Mouse (Mus musculus): ENCODE measurements around the gene Itga1.
A peak's percentile ranks its signal among the peaks of the same experiment; 100 is the strongest.

The Itga1 gene

GRCm38 (mm10) chr13:114983116-114983515, 118.6 kb downstream of the Itga1 start:
- no peaks in the 10 kb centered on the region for H3K4me1 ChIP-seq (replicated peaks; ENCODE audit: low read depth, low read length)
- H3K9me3 ChIP-seq (ENCODE audit: low read length) = no peaks in the 10 kb centered on the region
- H3K36me3 ChIP-seq (ENCODE audit: insufficient read depth, low read length) = no peaks in the 10 kb centered on the region
- H3K27me3 ChIP-seq (ENCODE audit: insufficient read depth, low read length) = no peaks in the 10 kb centered on the region
- no peak overlapping the region for H3K4me3 ChIP-seq (replicated peaks; ENCODE audit: low read length)
- TF ChIP-seq NANOG (IDR thresholded peaks at IDR 0.05; ENCODE audit: borderline replicate concordance, low read length) (no peak), CTCF (conservative IDR thresholded peaks at IDR 0.05; ENCODE audit: low read length) (no peak), POU5F1 (IDR thresholded peaks at IDR 0.05; ENCODE audit: borderline replicate concordance, low read length) (no peak)

- no peak overlapping the region for H3K4me3 ChIP-seq (replicated peaks; ENCODE audit: low read length)
- TF ChIP-seq POU5F1 (IDR thresholded peaks at IDR 0.05; ENCODE audit: borderline replicate concordance, low read length) (no peak), CTCF (conservative IDR thresholded peaks at IDR 0.05; ENCODE audit: low read length) (peak; percentile 34), NANOG (IDR thresholded peaks at IDR 0.05; ENCODE audit: borderline replicate concordance, low read length) (no peak)
- no peaks in the 10 kb centered on the region for H3K36me3 ChIP-seq (ENCODE audit: insufficient read depth, low read length)
Observed at GRCm38 (mm10) chr13:114980831-114981419, 120.8 kb downstream of the Itga1 start.

GRCm38 (mm10) chr13:114974484-114975042, 127.2 kb downstream of the Itga1 start:
- H3K4me3 ChIP-seq (replicated peaks; ENCODE audit: low read length) = no peak overlapping the region
- TF ChIP-seq POU5F1 (IDR thresholded peaks at IDR 0.05; ENCODE audit: borderline replicate concordance, low read length) (no peak), NANOG (IDR thresholded peaks at IDR 0.05; ENCODE audit: borderline replicate concordance, low read length) (no peak)

More at GRCm38 (mm10) chr13:114980831-114981419, 120.8 kb downstream of the Itga1 start:
- no peaks in the 10 kb centered on the region for H3K9me3 ChIP-seq (ENCODE audit: low read length)
- H3K4me1 ChIP-seq (replicated peaks; ENCODE audit: low read depth, low read length) = no peaks in the 10 kb centered on the region
- no peaks in the 10 kb centered on the region for H3K27me3 ChIP-seq (ENCODE audit: insufficient read depth, low read length)

GRCm38 (mm10) chr13:114971905-114972304, 129.9 kb downstream of the Itga1 start:
- Histone ChIP-seq H3K9me3 (ENCODE audit: low read length) (no peaks in the 10 kb centered on the region), H3K4me3 (replicated peaks; ENCODE audit: low read length) (no peak overlapping the region), H3K36me3 (ENCODE audit: insufficient read depth, low read length) (no peaks in the 10 kb centered on the region), H3K27me3 (ENCODE audit: insufficient read depth, low read length) (no peaks in the 10 kb centered on the region), H3K4me1 (replicated peaks; ENCODE audit: low read depth, low read length) (no peaks in the 10 kb centered on the region)
- TF ChIP-seq CTCF (conservative IDR thresholded peaks at IDR 0.05; ENCODE audit: low read length) (no peak), NANOG (IDR thresholded peaks at IDR 0.05; ENCODE audit: borderline replicate concordance, low read length) (no peak), POU5F1 (IDR thresholded peaks at IDR 0.05; ENCODE audit: borderline replicate concordance, low read length) (no peak)

More at GRCm38 (mm10) chr13:114974484-114975042, 127.2 kb downstream of the Itga1 start:
- Histone ChIP-seq H3K9me3 (ENCODE audit: low read length) (no peaks in the 10 kb centered on the region), H3K4me1 (replicated peaks; ENCODE audit: low read depth, low read length) (no peaks in the 10 kb centered on the region), H3K36me3 (ENCODE audit: insufficient read depth, low read length) (no peaks in the 10 kb centered on the region), H3K27me3 (ENCODE audit: insufficient read depth, low read length) (no peaks in the 10 kb centered on the region)

- peak; percentile 76 for TF ChIP-seq CTCF (conservative IDR thresholded peaks at IDR 0.05; ENCODE audit: low read length)
- TF ChIP-seq NANOG (IDR thresholded peaks at IDR 0.05; ENCODE audit: borderline replicate concordance, low read length) = no peak
- Histone ChIP-seq H3K36me3 (ENCODE audit: insufficient read depth, low read length) (no peaks in the 10 kb centered on the region), H3K4me3 (replicated peaks; ENCODE audit: low read length) (no peak overlapping the region), H3K4me1 (replicated peaks; ENCODE audit: low read depth, low read length) (0 out of 2 replicates have a peak, but pooled peaks cover 6% of the 10 kb centered on the region), H3K9me3 (ENCODE audit: low read length) (no peaks in the 10 kb centered on the region), H3K27me3 (ENCODE audit: insufficient read depth, low read length) (no peaks in the 10 kb centered on the region)
Observed at GRCm38 (mm10) chr13:114964233-114964632, 137.5 kb downstream of the Itga1 start.

- Histone ChIP-seq H3K4me3 (replicated peaks; ENCODE audit: low read length) (no peak overlapping the region), H3K36me3 (ENCODE audit: insufficient read depth, low read length) (no peaks in the 10 kb centered on the region), H3K27me3 (ENCODE audit: insufficient read depth, low read length) (no peaks in the 10 kb centered on the region), H3K4me1 (replicated peaks; ENCODE audit: low read depth, low read length) (no peaks in the 10 kb centered on the region), H3K9me3 (ENCODE audit: low read length) (no peaks in the 10 kb centered on the region)
- no peak for TF ChIP-seq NANOG (IDR thresholded peaks at IDR 0.05; ENCODE audit: borderline replicate concordance, low read length)
- TF ChIP-seq POU5F1 (IDR thresholded peaks at IDR 0.05; ENCODE audit: borderline replicate concordance, low read length) = no peak
- no peak for TF ChIP-seq CTCF (conservative IDR thresholded peaks at IDR 0.05; ENCODE audit: low read length)
Observed at GRCm38 (mm10) chr13:114954516-114954915, 147.2 kb downstream of the Itga1 start.

- Histone ChIP-seq H3K4me3 (replicated peaks; ENCODE audit: low read length) (no peak overlapping the region), H3K4me1 (replicated peaks; ENCODE audit: low read depth, low read length) (peaks cover 16% of the 10 kb centered on the region), H3K9me3 (ENCODE audit: low read length) (0 out of 2 replicates have a peak, but pooled peaks cover 2% of the 10 kb centered on the region), H3K27me3 (ENCODE audit: insufficient read depth, low read length) (peaks cover 46% of the 10 kb centered on the region), H3K36me3 (ENCODE audit: insufficient read depth, low read length) (no peaks in the 10 kb centered on the region)
- no peak for TF ChIP-seq POU5F1 (IDR thresholded peaks at IDR 0.05; ENCODE audit: borderline replicate concordance, low read length)
- TF ChIP-seq CTCF (conservative IDR thresholded peaks at IDR 0.05; ENCODE audit: low read length) = no peak
- no peak for TF ChIP-seq NANOG (IDR thresholded peaks at IDR 0.05; ENCODE audit: borderline replicate concordance, low read length)
Observed at GRCm38 (mm10) chr13:114933541-114933940, 168.2 kb downstream of the Itga1 start.

GRCm38 (mm10) chr13:114931775-114932294, 169.9 kb downstream of the Itga1 start, which contains the start of gene Itga2:
Gene Itga2, minus strand, starts transcription at chr13:114932100.
- Histone ChIP-seq H3K4me3 (replicated peaks; ENCODE audit: low read length) (peak within 1 kb of the TSS; percentile 76), H3K4me1 (replicated peaks; ENCODE audit: low read depth, low read length) (peaks cover 16% of the 10 kb centered on the region), H3K9me3 (ENCODE audit: low read length) (0 out of 2 replicates have a peak, but pooled peaks cover 2% of the 10 kb centered on the region), H3K27me3 (ENCODE audit: insufficient read depth, low read length) (peaks cover 53% of the 10 kb centered on the region), H3K36me3 (ENCODE audit: insufficient read depth, low read length) (no peaks in the 10 kb centered on the region)
- TF ChIP-seq POU5F1 (IDR thresholded peaks at IDR 0.05; ENCODE audit: borderline replicate concordance, low read length) (no peak), CTCF (conservative IDR thresholded peaks at IDR 0.05; ENCODE audit: low read length) (peak; percentile 10; the same call in 1 of the 2 replicates)
